Mouse (Mus musculus) heart, adult 2 months (tissue): ENCODE results near the gene Exoc7.

Source experiments
- CTCF ChIP-seq: fragments of 200-600 bp; IDR thresholded peaks from 2 replicates; pipeline ENCODE4 v1.8.1; 2022; ENCODE audit warnings: antibody characterized with exemption, mild to moderate bottlenecking, moderate library complexity
- POLR2A ChIP-seq: fragments of 200-500 bp; IDR thresholded peaks from 2 replicates; pipeline ENCODE4 v1.6.1; 2011; ENCODE audit warnings: mild to moderate bottlenecking, low read depth, low read length, control low read depth; ENCODE audit not compliant: insufficient read depth

GRCm38 (mm10) chr11:116247502-116248222 is 59.4 kb downstream of the Exoc7 start:
- TF ChIP-seq POLR2A (no peak), CTCF (no peak)
